Comparison of ENCODE assay signal across 8 mouse cellular contexts in the genomic region with DNA sequence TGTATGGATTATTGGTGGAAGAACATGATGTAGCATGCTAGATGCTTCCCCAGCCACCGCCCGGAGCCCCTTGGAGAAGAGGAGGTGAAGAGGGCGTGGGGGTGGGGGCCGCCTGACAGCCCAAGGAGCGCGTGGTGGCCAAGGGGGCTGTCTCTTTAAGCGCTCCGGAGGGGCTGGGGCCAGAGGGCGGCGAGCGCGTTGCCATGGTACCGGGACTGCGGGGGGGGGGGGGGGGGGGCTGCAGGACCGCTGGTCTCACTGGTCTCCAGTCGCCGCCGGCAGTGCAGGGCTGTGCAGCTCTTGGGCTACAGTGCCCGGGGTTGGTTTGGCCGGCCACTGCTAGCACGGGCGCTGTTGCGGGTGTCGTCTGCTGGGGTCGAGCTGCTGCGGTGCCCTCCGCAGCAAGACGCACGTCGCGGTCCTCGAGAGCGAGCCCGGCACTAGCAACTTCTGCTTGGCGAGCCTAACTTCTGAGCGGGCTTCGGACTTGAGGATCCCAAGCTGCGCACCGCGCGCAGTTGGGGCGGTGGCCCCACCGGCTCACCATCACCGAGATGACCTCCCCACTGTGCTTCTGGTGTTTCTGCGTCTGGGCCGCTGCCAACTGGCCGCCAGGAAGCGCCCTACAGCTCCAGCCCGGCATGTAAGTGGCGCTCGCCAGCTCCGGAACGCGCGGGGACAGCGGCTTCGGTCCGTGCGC. TPM values are rescaled to one million over a fixed set of nuclear protein-coding genes. Genes with fewer than 3 reads are reported as not detected.
DNase-seq lines count a peak whose midpoint lies in the region; ATAC-seq and TF ChIP-seq lines count a peak whose summit lies in the region.

No protein-coding gene starts in this region.

- no peaks in the 10 kb centered on the region for H3K4me1 ChIP-seq in embryonic fibroblast, embryonic 13.5 days (ENCODE audit: control insufficient read depth, insufficient read depth, low read length)
- peaks cover 22% of the 10 kb centered on the region for H3K4me1 ChIP-seq in hindbrain, embryonic 13.5 days (replicated peaks)

- no peaks in the 10 kb centered on the region for H3K36me3 ChIP-seq in hindbrain, embryonic 13.5 days

- WGBS in hindbrain, embryonic 13.5 days: 0% methylated on average over 47 of the region's 59 CpGs

- H3K4me3 ChIP-seq in embryonic fibroblast, embryonic 13.5 days (ENCODE audit: insufficient read depth, low read length): peak overlapping the region; percentile 36
- H3K4me3 ChIP-seq in hindbrain, embryonic 13.5 days: peak overlapping the region; percentile 62

- H3K9ac ChIP-seq in hindbrain, embryonic 13.5 days: peak overlapping the region; percentile 67

- peak; percentile 89 for ATAC-seq in hindbrain, embryonic 13.5 days (ENCODE audit: low FRiP score)
- ATAC-seq in monocyte, adult 5-6 weeks (replicated peaks; ENCODE audit: insufficient number of reproducible peaks, low FRiP score, low TSS enrichment, poor library complexity, severe bottlenecking): no peak

- H3K27ac ChIP-seq in embryonic fibroblast, embryonic 13.5 days (ENCODE audit: insufficient read depth, low read length): no peak overlapping the region
- H3K27ac ChIP-seq in hindbrain, embryonic 13.5 days: peak overlapping the region; percentile 53

- peaks cover 19% of the 10 kb centered on the region; the same call in 1 of the 2 replicates for H3K27me3 ChIP-seq in hindbrain, embryonic 13.5 days

- H3K9me3 ChIP-seq in hindbrain, embryonic 13.5 days: no peaks in the 10 kb centered on the region

- peak overlapping the region; percentile 96 for H3K4me2 ChIP-seq in hindbrain, embryonic 13.5 days

- DNase-seq in ovary, postnatal 10 days (ENCODE audit: low spot score): peak; percentile 1
- DNase-seq in ovary, adult 18-20 months (ENCODE audit: low spot score): no peak
- DNase-seq in layer of hippocampus, postnatal 25 days (ENCODE audit: extremely low spot score in 1 of 2, low spot score in 1 of 2): peak; percentile 46 to 55
- DNase-seq in lung, postnatal 36 days: peak; percentile 13
- peak; percentile 48 for DNase-seq in right cerebral cortex, postnatal 14 days

- TF ChIP-seq CTCF in embryonic fibroblast, embryonic 13.5 days (IDR thresholded peaks at IDR 0.05; ENCODE audit: borderline replicate concordance, insufficient read depth, low read length): no peak

- TF ChIP-seq POLR2A in embryonic fibroblast, embryonic 13.5 days (IDR thresholded peaks at IDR 0.05; ENCODE audit: low read depth, low read length): no peak

RNA-seq across cellular contexts. Expression of gene Egfem1, which starts 0.6 kb away (rescaled TPM):
- not detected in 2 replicates for polyA plus RNA-seq in embryonic fibroblast, embryonic 13.5 days (2011; ENCODE audit: insufficient read length, low read depth, missing spikeins)
- 5.1 and 7.0 TPM in 2 replicates for polyA plus RNA-seq in hindbrain, embryonic 13.5 days (2015; fragmentation: Nextera tagmentation; extraction: Ambion mirVana)
- 10 to 100 TPM; 30.4 to 35.9 TPM for total RNA-seq in layer of hippocampus, postnatal 25 days (2021)
- total RNA-seq in monocyte, adult 5-6 weeks (2017): not detected in 3 replicates

Comparison
In these comparisons a context has a peak if more than half of its experiments do, and no peak if none do; other contexts are left out.
1. RNA of gene Egfem1, which starts 0.6 kb away (total RNA-seq): 30.4 to 35.9 TPM in layer of hippocampus, postnatal 25 days; not detected in monocyte, adult 5-6 weeks; every median in the first group is over 10 times any median in the second.